ENCODE assay signal across 21 mouse cellular contexts in the genomic region with DNA sequence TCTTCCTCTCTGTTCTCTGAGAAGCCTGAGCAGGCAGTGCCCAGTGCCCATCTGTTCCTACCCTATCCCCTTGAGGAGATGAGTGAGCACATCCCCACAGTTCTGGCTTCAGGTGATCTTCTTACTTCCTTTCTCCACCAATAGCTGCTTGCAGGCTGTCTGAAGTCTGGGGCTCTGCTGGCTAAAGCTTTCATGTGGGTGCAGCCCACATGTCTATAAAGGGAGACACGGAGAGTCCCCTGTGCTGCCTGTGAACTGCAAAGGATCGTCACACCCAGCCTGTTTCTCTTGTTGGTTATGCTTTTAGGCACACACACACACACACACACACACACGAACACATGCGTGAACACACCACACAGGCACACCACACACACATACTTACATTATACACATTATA. TPM values are rescaled to one million over a fixed set of nuclear protein-coding genes. Genes with fewer than 3 reads are reported as not detected.
DNase-seq lines count a peak whose midpoint lies in the region.
"Had no signal": no experiment of that assay in that cellular context is flagged by ENCODE, and none has a peak within 500 bp of the region (broad histone marks: within the 10 kb centered on the region; RNA-seq: fewer than 3 reads in every experiment).

No protein-coding gene starts in this region.

- DNase-seq in frontal cortex, postnatal 36 days (ENCODE audit: low spot score in 2 of 2) = peak; percentile 36 to 42
- no peak for DNase-seq in frontal cortex, postnatal 10 days (ENCODE audit: low spot score in 2 of 2)
- peak; percentile 34 to 40 for DNase-seq in right cerebral cortex, adult 2 months (ENCODE audit: low spot score in 2 of 2)
- no peak for DNase-seq in right cerebral cortex, postnatal 10 days (ENCODE audit: low spot score in 2 of 2)
- peak; percentile 59 for DNase-seq in brain, adult 2 months (ENCODE audit: low read depth, low spot score)
- no peak for DNase-seq in heart, postnatal 25 days (ENCODE audit: low spot score)
- DNase-seq in layer of hippocampus, adult 11-12 months (ENCODE audit: low spot score) = no peak
- DNase-seq: adrenal gland, postnatal 14 days; cerebellum, adult 11-12 months; cerebellum, adult 9-11 months; embryo, embryonic 11 days; gastrocnemius, postnatal 25 days; heart, adult 11 months; heart, postnatal 36 days; kidney, adult 11 months; kidney, postnatal 14 days; lung, postnatal 36 days; thymus, postnatal 14 days had no signal

- intact Hi-C loops in heart, postnatal 25 days (cut with DNase I) = no loop called here

RNA-seq across cellular contexts. Expression of gene Tnnt2, which starts 36.8 kb away (rescaled TPM):
- 1,000 to 10,000 TPM; 8,717 to 8,772 TPM for total RNA-seq in heart, postnatal 25 days (2021)
- total RNA-seq: megakaryocyte, adult 5-6 weeks; MEL had no signal

RNA-seq across cellular contexts. Expression of gene Pkp1, which starts 46.0 kb away (rescaled TPM):
- total RNA-seq in heart, postnatal 25 days (2021) = not detected
- total RNA-seq: adrenal gland, postnatal 14 days; heart, postnatal 36 days; layer of hippocampus, adult 18-20 months; megakaryocyte, adult 5-6 weeks; MEL had no signal

RNA-seq across cellular contexts. Expression of gene Lad1, which starts 54.6 kb away (rescaled TPM):
- total RNA-seq in heart, postnatal 25 days (2021) = 1 to 10 TPM; 5.6 to 6.0 TPM
- total RNA-seq: adrenal gland, postnatal 14 days; gastrocnemius, postnatal 25 days; megakaryocyte, adult 5-6 weeks; MEL had no signal

Comparison
In these comparisons a context has a peak if more than half of its experiments do, and no peak if none do; other contexts are left out.
1. DNase-seq: peak in frontal cortex, postnatal 36 days (2 of 2), right cerebral cortex, adult 2 months (2 of 2) and brain, adult 2 months (single experiment); none in frontal cortex, postnatal 10 days (0 of 2), right cerebral cortex, postnatal 10 days (0 of 2), heart, postnatal 25 days (single experiment) and layer of hippocampus, adult 11-12 months (single experiment).